Mouse (Mus musculus) MEL (cell line): ENCODE data around the gene Csnk1d. TPM values are rescaled to one million over a fixed set of nuclear protein-coding genes. Genes with fewer than 3 reads are reported as not detected.

Experiments used
- DNase-seq: peaks from one replicate; pipeline ENCODE4 v3.0.0; 2011; ENCODE audit warnings: low read depth, low spot score
- H3K27ac ChIP-seq: 2 replicates; pipeline ENCODE4 v1.5.1; 2012; ENCODE audit warnings: low read depth, mild to moderate bottlenecking, control low read depth, low read length, moderate library complexity; ENCODE audit not compliant: control insufficient read depth
- H3K27me3 ChIP-seq, 2 experiments: fragments of 150-350 bp in 1 of 2; sonication (generic) in 1 of 2; 2 replicates each; pipeline ENCODE4 v1.6.1; 2012; ENCODE audit warnings: low read length in 2 of 2, mild to moderate bottlenecking in 2 of 2, improper control_type of control experiment in 1 of 2, moderate library complexity in 1 of 2; ENCODE audit not compliant: insufficient read depth in 2 of 2, control insufficient read depth in 1 of 2
- H3K36me3 ChIP-seq, 2 experiments: 2 replicates each; pipeline ENCODE4 v1.6.1; 2012 to 2014; ENCODE audit warnings: low read length in 2 of 2, improper control_type of control experiment in 1 of 2, inconsistent platforms in 1 of 2, mild to moderate bottlenecking in 1 of 2; ENCODE audit not compliant: insufficient read depth in 2 of 2, control insufficient read depth in 1 of 2
- H3K4me1 ChIP-seq, 2 experiments: fragments of 150-350 bp in 1 of 2; sonication (generic) in 1 of 2; 2 replicates each; pipeline ENCODE4 v1.6.1; 2012; ENCODE audit warnings: low read length in 2 of 2, improper control_type of control experiment in 1 of 2, mild to moderate bottlenecking in 1 of 2; ENCODE audit not compliant: insufficient read depth in 2 of 2, control insufficient read depth in 1 of 2
- H3K4me3 ChIP-seq, 2 experiments: fragments of 150-350 bp in 1 of 2; sonication (generic) in 1 of 2; 2 replicates each; pipeline ENCODE4 v1.5.1; 2012; ENCODE audit warnings: low read depth in 2 of 2, low read length in 2 of 2, mild to moderate bottlenecking in 2 of 2, moderate library complexity in 2 of 2, control low read depth in 1 of 2, improper control_type of control experiment in 1 of 2; ENCODE audit not compliant: control insufficient read depth in 1 of 2, insufficient read depth in 1 of 2
- H3K79me2 ChIP-seq: 2 replicates; pipeline ENCODE4 v1.6.1; 2012; ENCODE audit warnings: mild to moderate bottlenecking, low read length, moderate library complexity; ENCODE audit not compliant: control insufficient read depth, poor library complexity, insufficient read depth
- H3K9ac ChIP-seq: 2 replicates; pipeline ENCODE4 v1.6.1; 2012; ENCODE audit warnings: low read depth, mild to moderate bottlenecking, control low read depth, low read length, moderate library complexity; ENCODE audit not compliant: control insufficient read depth, poor library complexity, severe bottlenecking
- H3K9me3 ChIP-seq: fragments of 150-350 bp; sonication (generic); replicated peaks from 2 replicates; pipeline ENCODE4 v1.6.1; 2012; ENCODE audit warnings: mild to moderate bottlenecking, low read length, improper control_type of control experiment, moderate library complexity; ENCODE audit not compliant: insufficient read depth
- BHLHE40 ChIP-seq: IDR thresholded peaks from 2 replicates; pipeline ENCODE4 v1.6.1; 2012; ENCODE audit warnings: low read depth, mild to moderate bottlenecking, inconsistent platforms, low read length, improper control_type of control experiment, borderline replicate concordance
- E2F4 ChIP-seq: IDR thresholded peaks from 2 replicates; pipeline ENCODE4 v1.6.1; 2011; ENCODE audit warnings: low read depth, low read length, improper control_type of control experiment, borderline replicate concordance
- ELF1 ChIP-seq: IDR thresholded peaks from 2 replicates; pipeline ENCODE4 v1.6.1; 2014; ENCODE audit warnings: low read depth, mild to moderate bottlenecking, inconsistent platforms, low read length, improper control_type of control experiment, moderate library complexity
- GATA1 ChIP-seq: IDR thresholded peaks from 2 replicates; pipeline ENCODE4 v1.6.1; 2011; ENCODE audit warnings: low read depth, low read length, improper control_type of control experiment
- HCFC1 ChIP-seq: IDR thresholded peaks from 2 replicates; pipeline ENCODE4 v1.6.1; 2012; ENCODE audit warnings: low read depth, mild to moderate bottlenecking, inconsistent platforms, low read length, improper control_type of control experiment, moderate library complexity
- JUND ChIP-seq: IDR thresholded peaks from 2 replicates; pipeline ENCODE4 v1.6.1; 2011; ENCODE audit warnings: low read depth, mild to moderate bottlenecking, improper control_type of control experiment, low read length
- MAFK ChIP-seq: IDR thresholded peaks from 2 replicates; pipeline ENCODE4 v1.6.1; 2011; ENCODE audit warnings: low read depth, mild to moderate bottlenecking, low read length, improper control_type of control experiment, borderline replicate concordance
- MAX ChIP-seq: IDR thresholded peaks from 2 replicates; pipeline ENCODE4 v1.6.1; 2011; ENCODE audit warnings: low read length, improper control_type of control experiment
- MEF2A ChIP-seq: IDR thresholded peaks from 2 replicates; pipeline ENCODE4 v1.6.1; 2014; ENCODE audit warnings: low read depth, mild to moderate bottlenecking, inconsistent platforms, low read length, improper control_type of control experiment; ENCODE audit not compliant: poor library complexity, insufficient replicate concordance, severe bottlenecking; ENCODE audit errors: extremely low read depth
- MXI1 ChIP-seq: IDR thresholded peaks from 2 replicates; pipeline ENCODE4 v1.6.1; 2011; ENCODE audit warnings: mild to moderate bottlenecking, low read depth, low read length, improper control_type of control experiment
- MYC ChIP-seq: IDR thresholded peaks from 2 replicates; pipeline ENCODE4 v1.6.1; 2011; ENCODE audit warnings: low read depth, mild to moderate bottlenecking, low read length, improper control_type of control experiment, moderate library complexity
- NRF1 ChIP-seq: IDR thresholded peaks from 2 replicates; pipeline ENCODE4 v1.6.1; 2014; ENCODE audit warnings: low read depth, mild to moderate bottlenecking, inconsistent platforms, low read length, improper control_type of control experiment, moderate library complexity; ENCODE audit not compliant: poor library complexity, insufficient read depth, severe bottlenecking
- POLR2A ChIP-seq, 2 experiments: IDR thresholded peaks; 2 replicates each; pipeline ENCODE4 v1.6.1; 2011 to 2012; ENCODE audit warnings: low read length in 2 of 2, mild to moderate bottlenecking in 2 of 2, control low read depth in 1 of 2, improper control_type of control experiment in 1 of 2, low read depth in 1 of 2, moderate library complexity in 1 of 2; ENCODE audit not compliant: control insufficient read depth in 1 of 2, insufficient read depth in 1 of 2, poor library complexity in 1 of 2
- SMC3 ChIP-seq: IDR thresholded peaks from 2 replicates; pipeline ENCODE4 v1.6.1; 2011; ENCODE audit warnings: low read depth, low read length, improper control_type of control experiment
- TCF12 ChIP-seq: IDR thresholded peaks from 2 replicates; pipeline ENCODE4 v1.6.1; 2014; ENCODE audit warnings: low read depth, mild to moderate bottlenecking, inconsistent platforms, low read length, improper control_type of control experiment, moderate library complexity
- USF1 ChIP-seq: IDR thresholded peaks from 2 replicates; pipeline ENCODE4 v1.6.1; 2014; ENCODE audit warnings: low read depth, mild to moderate bottlenecking, inconsistent platforms, low read length, improper control_type of control experiment, moderate library complexity
- USF2 ChIP-seq, 2 experiments: IDR thresholded peaks; 2 replicates each; pipeline ENCODE4 v1.6.1; 2011 to 2012; ENCODE audit warnings: improper control_type of control experiment in 2 of 2, low read length in 2 of 2, borderline replicate concordance in 1 of 2, inconsistent platforms in 1 of 2, low read depth in 1 of 2, mild to moderate bottlenecking in 1 of 2; ENCODE audit not compliant: insufficient read depth in 1 of 2
- ZNF384 ChIP-seq: IDR thresholded peaks from 2 replicates; pipeline ENCODE4 v1.6.1; 2012; ENCODE audit warnings: low read depth, mild to moderate bottlenecking, inconsistent platforms, low read length, improper control_type of control experiment
- polyA plus RNA-seq, 2 experiments: library from polyadenylated mRNA; stranded (reverse) in 1 of 2; unstranded in 1 of 2; fragments of >175 nt in 1 of 2; fragments of >200 nt in 1 of 2; gene quantifications; 2 replicates each; pipeline versions ENCODE4 v1.2.1 to v1.2.4; 2012; ENCODE audit warnings: low replicate concordance in 2 of 2, low read depth in 1 of 2; ENCODE audit not compliant: insufficient read length in 2 of 2, insufficient read depth in 1 of 2, missing spikeins in 1 of 2
- total RNA-seq: library from RNA; depleted of rRNA; stranded (reverse); fragments of 300-350 nt; gene quantifications from 2 replicates; pipeline ENCODE4 v1.2.3, GENCODE M21; 2012

Csnk1d gene
- total and polyA plus RNA-seq, 3 experiments = 83.2 to 329 (median 121) TPM

DNA sequence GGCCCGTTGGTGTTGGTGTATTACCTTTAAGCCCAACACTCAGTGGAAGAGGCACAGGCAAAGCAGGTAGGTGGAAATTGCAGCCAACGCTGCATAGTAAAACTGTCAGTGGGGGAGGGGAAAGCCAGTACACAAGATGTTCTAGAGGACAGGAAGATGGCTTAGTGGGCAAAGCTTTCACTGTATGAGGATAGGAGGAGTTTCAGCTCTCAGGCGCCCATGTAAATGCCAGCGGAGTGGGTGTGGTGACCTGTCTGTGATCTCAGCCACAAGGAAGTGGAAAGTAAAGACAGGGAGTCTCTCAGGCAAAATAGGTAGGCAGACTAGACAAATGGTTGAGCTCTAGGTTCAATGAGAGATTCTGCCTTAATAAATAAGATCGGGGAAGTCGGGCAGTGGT is 50.2 kb downstream of the Csnk1d start:
- Histone ChIP-seq H3K9me3 (no peaks in the 10 kb centered on the region), H3K9ac (no peak overlapping the region), H3K27ac (no peak overlapping the region), H3K4me1 (peaks cover 9 to 19% of the 10 kb centered on the region in 2 experiments), H3K79me2 (no peaks in the 10 kb centered on the region), H3K36me3 (peaks cover 0 to 3% of the 10 kb centered on the region in 2 experiments; a peak in 2 of 4 replicates), H3K27me3 (no peaks in the 10 kb centered on the region), H3K4me3 (no peak overlapping the region)
- TF ChIP-seq HCFC1 (no peak), MXI1 (no peak), MYC (no peak), JUND (no peak), MAX (no peak)
- no peak for DNase-seq

DNA sequence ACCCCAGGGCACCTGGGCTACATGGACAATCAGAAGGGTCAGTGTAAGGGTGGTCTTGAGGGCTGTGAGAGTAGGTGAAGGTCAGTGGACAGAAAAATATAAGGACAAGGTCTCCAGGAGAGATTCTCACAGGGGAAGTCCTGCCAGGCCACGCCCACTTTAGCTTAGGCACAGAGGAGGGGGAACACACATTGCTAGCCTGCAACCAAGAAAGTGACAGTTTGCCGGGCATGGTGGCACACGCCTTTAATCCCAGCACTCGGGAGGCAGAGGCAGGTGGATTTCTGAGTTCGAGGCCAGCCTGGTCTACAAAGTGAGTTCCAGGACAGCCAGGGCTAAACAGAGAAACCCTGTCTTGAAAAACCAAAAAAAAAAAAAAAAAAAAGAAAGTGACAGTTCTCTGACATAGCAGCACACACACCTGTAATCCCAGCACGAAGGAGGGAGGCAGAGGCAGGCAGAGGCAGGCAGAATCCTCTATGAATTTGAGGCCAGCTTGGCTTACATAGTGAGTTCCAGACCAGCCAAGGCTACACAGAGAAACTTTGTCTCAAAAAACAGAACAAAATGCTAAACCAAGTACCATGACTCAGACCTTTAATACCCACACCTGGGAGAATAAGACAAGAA is 51.3 kb downstream of the Csnk1d start:
- H3K9ac ChIP-seq = no peak overlapping the region
- peaks cover 9 to 19% of the 10 kb centered on the region in 2 experiments for H3K4me1 ChIP-seq
- H3K36me3 ChIP-seq = peaks cover 0 to 3% of the 10 kb centered on the region in 2 experiments; a peak in 2 of 4 replicates
- H3K9me3 ChIP-seq = no peaks in the 10 kb centered on the region
- peak; percentile 74 for DNase-seq
- no peak overlapping the region for H3K27ac ChIP-seq
- peak; percentile 63 for TF ChIP-seq ZNF384
- no peak for TF ChIP-seq USF1
- TF ChIP-seq E2F4 = no peak
- no peaks in the 10 kb centered on the region for H3K79me2 ChIP-seq
- H3K27me3 ChIP-seq = no peaks in the 10 kb centered on the region
- H3K4me3 ChIP-seq = no peak overlapping the region

DNA sequence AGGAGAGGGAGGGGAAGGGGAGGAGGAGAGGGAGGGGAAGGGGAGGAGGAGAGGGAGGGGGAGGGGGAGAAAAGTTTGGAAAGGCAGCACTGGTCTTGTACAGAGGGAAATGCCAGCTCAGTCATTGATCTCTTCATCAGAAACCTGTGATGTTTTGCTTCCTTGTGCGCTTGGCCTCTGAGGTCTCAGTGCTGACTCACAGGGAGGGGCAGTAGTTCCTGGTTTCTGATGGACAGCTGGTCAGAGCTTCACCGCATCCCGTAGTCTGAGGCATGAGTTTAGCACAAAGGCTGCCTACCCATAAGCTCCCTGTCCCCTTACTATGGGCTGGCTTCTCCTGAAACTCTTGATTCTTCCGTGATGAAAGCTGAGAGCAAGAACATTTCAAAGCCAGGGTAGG is 52.3 kb downstream of the Csnk1d start:
- Histone ChIP-seq H3K27me3 (no peaks in the 10 kb centered on the region), H3K79me2 (no peaks in the 10 kb centered on the region), H3K9me3 (no peaks in the 10 kb centered on the region), H3K36me3 (peaks cover 0 to 3% of the 10 kb centered on the region in 2 experiments; a peak in 2 of 4 replicates), H3K9ac (no peak overlapping the region), H3K27ac (no peak overlapping the region), H3K4me1 (peaks cover 9 to 19% of the 10 kb centered on the region in 2 experiments), H3K4me3 (no peak overlapping the region; a peak in 1 of 4 replicates)
- peak; percentile 59 for DNase-seq
- TF ChIP-seq TCF12 (no peak), SMC3 (no peak), ELF1 (no peak), MEF2A (no peak), MAFK (no peak), USF2 (IDR thresholded peaks at IDR 0.05; ENCODE audit: borderline replicate concordance in 1 of 2, insufficient read depth in 1 of 2, low read depth in 1 of 2, low read length in 2 of 2) (no peak), POLR2A (IDR thresholded peaks at IDR 0.05; ENCODE audit: control insufficient read depth in 1 of 2, insufficient read depth in 1 of 2, low read depth in 1 of 2, low read length in 2 of 2, poor library complexity in 1 of 2) (no peak), GATA1 (no peak), MYC (no peak), MAX (no peak), BHLHE40 (no peak), NRF1 (no peak)
